Mouse (Mus musculus) embryonic fibroblast, embryonic 13.5 days (primary cell): Measurements from ENCODE around the gene Cd247.

Experiments used
- CTCF ChIP-seq: IDR thresholded peaks from 2 replicates; pipeline ENCODE4 v1.5.1; 2011; ENCODE audit warnings: mild to moderate bottlenecking, control low read depth, low read length, moderate library complexity, borderline replicate concordance; ENCODE audit not compliant: insufficient read depth
- POLR2A ChIP-seq: IDR thresholded peaks from 2 replicates; pipeline ENCODE4 v1.6.1; 2011; ENCODE audit warnings: low read depth, mild to moderate bottlenecking, control low read depth, low read length, moderate library complexity

GRCm38 (mm10) chr1:165844956-165845355 lies 56.5 kb downstream of the Cd247 start:
- no peak for TF ChIP-seq CTCF
- no peak for TF ChIP-seq POLR2A
